Mouse (Mus musculus) embryonic fibroblast, embryonic 13.5 days (primary cell): Measurements from ENCODE around the gene Eif3l.

Source experiments
- CTCF ChIP-seq: IDR thresholded peaks from 2 replicates; pipeline ENCODE4 v1.5.1; 2011; ENCODE audit warnings: mild to moderate bottlenecking, control low read depth, low read length, moderate library complexity, borderline replicate concordance; ENCODE audit not compliant: insufficient read depth
- POLR2A ChIP-seq: IDR thresholded peaks from 2 replicates; pipeline ENCODE4 v1.6.1; 2011; ENCODE audit warnings: low read depth, mild to moderate bottlenecking, control low read depth, low read length, moderate library complexity

DNA sequence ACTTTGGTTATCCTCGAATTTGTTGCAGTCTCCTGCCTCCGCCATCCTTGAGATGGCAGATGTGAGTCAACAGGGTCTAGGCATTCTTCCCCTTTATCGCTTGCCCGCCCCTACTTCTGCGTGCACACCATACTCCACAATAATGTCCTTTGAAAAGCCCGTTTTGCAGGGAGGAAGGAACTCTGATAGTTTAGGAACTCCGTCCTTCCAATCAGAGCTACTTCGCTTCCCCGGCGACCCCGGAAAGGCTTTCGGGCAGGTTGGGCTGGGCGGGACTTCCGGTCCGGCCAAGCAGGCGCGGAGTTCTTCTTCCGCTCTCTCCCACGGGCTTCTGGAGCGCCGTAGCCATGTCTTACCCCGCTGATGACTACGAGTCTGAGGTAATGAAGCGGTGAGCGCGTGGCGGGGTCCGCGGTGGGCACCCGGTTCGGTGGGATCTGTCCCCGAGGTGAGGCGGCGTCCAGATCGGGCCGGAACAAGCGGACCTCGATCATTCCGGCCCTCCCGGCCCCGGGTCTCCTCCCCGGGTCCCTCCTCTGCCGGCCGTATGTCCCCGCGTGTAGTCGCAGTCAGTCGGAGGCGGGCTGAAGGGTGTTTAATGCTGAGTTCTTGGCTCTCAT, at the start of gene Eif3l:
- TF ChIP-seq POLR2A = peak; percentile 90
- no peak for TF ChIP-seq CTCF
